Mouse (Mus musculus): ENCODE results near the gene Tenm4.

The Tenm4 gene

GRCm38 (mm10) chr7:96170924-96171595, at the start of gene Tenm4:
Tenm4 (plus strand) TSS chr7:96171246.
- DNase-seq (ENCODE audit: low spot score in 2 of 2) = no peak

- no peak for DNase-seq (ENCODE audit: low spot score in 2 of 2)
Observed at GRCm38 (mm10) chr7:96130763-96131162, 40.3 kb upstream of the Tenm4 start.

GRCm38 (mm10) chr7:96131175-96131574, 39.9 kb upstream of the Tenm4 start:
- no peak for DNase-seq (ENCODE audit: low spot score in 2 of 2)

- DNase-seq (ENCODE audit: low spot score in 2 of 2) = no peak
Observed at GRCm38 (mm10) chr7:96136497-96136961, 34.5 kb upstream of the Tenm4 start.

- no peak for DNase-seq (ENCODE audit: low spot score in 2 of 2)
Observed at GRCm38 (mm10) chr7:96141876-96142275, 29.2 kb upstream of the Tenm4 start.

- peak; percentile 33 to 38 for DNase-seq (ENCODE audit: low spot score in 2 of 2)
Observed at GRCm38 (mm10) chr7:96142973-96143596, 28.0 kb upstream of the Tenm4 start.

- DNase-seq (ENCODE audit: low spot score in 2 of 2) = no peak
Observed at GRCm38 (mm10) chr7:96147436-96147835, 23.6 kb upstream of the Tenm4 start.

GRCm38 (mm10) chr7:96148191-96148590, 22.9 kb upstream of the Tenm4 start:
- no peak for DNase-seq (ENCODE audit: low spot score in 2 of 2)

- DNase-seq (ENCODE audit: low spot score in 2 of 2) = peak; percentile 63 to 71
Observed at GRCm38 (mm10) chr7:96151277-96151676, 19.8 kb upstream of the Tenm4 start.

GRCm38 (mm10) chr7:96151961-96152360, 19.1 kb upstream of the Tenm4 start:
- no peak for DNase-seq (ENCODE audit: low spot score in 2 of 2)

GRCm38 (mm10) chr7:96152431-96152830, 18.6 kb upstream of the Tenm4 start:
- DNase-seq (ENCODE audit: low spot score in 2 of 2) = no peak

- DNase-seq (ENCODE audit: low spot score in 2 of 2) = no peak
Observed at GRCm38 (mm10) chr7:96152924-96153359, 18.1 kb upstream of the Tenm4 start.

- DNase-seq (ENCODE audit: low spot score in 2 of 2) = no peak
Observed at GRCm38 (mm10) chr7:96154025-96154424, 17.0 kb upstream of the Tenm4 start.

- no peak for DNase-seq (ENCODE audit: low spot score in 2 of 2)
Observed at GRCm38 (mm10) chr7:96156481-96157255, 14.4 kb upstream of the Tenm4 start.

GRCm38 (mm10) chr7:96164141-96164540, 6.9 kb upstream of the Tenm4 start:
- no peak for DNase-seq (ENCODE audit: low spot score in 2 of 2)

GRCm38 (mm10) chr7:96168921-96169320, 2.1 kb upstream of the Tenm4 start:
- no peak for DNase-seq (ENCODE audit: low spot score in 2 of 2)

- no peak for DNase-seq (ENCODE audit: low spot score in 2 of 2)
Observed at GRCm38 (mm10) chr7:96171596-96172563, 834 bp downstream of the Tenm4 start.

- DNase-seq (ENCODE audit: low spot score in 2 of 2) = no peak
Observed at GRCm38 (mm10) chr7:96176781-96177180, 5.7 kb downstream of the Tenm4 start.

GRCm38 (mm10) chr7:96181751-96182150, 10.7 kb downstream of the Tenm4 start:
- DNase-seq (ENCODE audit: low spot score in 2 of 2) = no peak

- DNase-seq (ENCODE audit: low spot score in 2 of 2) = no peak
Observed at GRCm38 (mm10) chr7:96183195-96183594, 12.1 kb downstream of the Tenm4 start.

GRCm38 (mm10) chr7:96185411-96185810, 14.4 kb downstream of the Tenm4 start:
- no peak for DNase-seq (ENCODE audit: low spot score in 2 of 2)

Measured in right cerebral cortex, adult 2 months (tissue).